Mouse (Mus musculus): Measurements from ENCODE around the gene Ikzf1.

- no peak for TF ChIP-seq EP300 (IDR thresholded peaks at IDR 0.05; ENCODE audit: low read depth)
- no peak for TF ChIP-seq CTCF (IDR thresholded peaks at IDR 0.05; ENCODE audit: low read depth)
These were observed 31.9 kb downstream of the Ikzf1 start for GRCm38 (mm10) chr11:11716692-11717037.
